Mouse (Mus musculus): Measurements from ENCODE around the gene Hist1h2af.
"Not testable (repeated sequence)": the region's sequence is repeated elsewhere in the genome, so short reads cannot be mapped to it uniquely, and the experiment has no call there.

Hist1h2af gene

DNA sequence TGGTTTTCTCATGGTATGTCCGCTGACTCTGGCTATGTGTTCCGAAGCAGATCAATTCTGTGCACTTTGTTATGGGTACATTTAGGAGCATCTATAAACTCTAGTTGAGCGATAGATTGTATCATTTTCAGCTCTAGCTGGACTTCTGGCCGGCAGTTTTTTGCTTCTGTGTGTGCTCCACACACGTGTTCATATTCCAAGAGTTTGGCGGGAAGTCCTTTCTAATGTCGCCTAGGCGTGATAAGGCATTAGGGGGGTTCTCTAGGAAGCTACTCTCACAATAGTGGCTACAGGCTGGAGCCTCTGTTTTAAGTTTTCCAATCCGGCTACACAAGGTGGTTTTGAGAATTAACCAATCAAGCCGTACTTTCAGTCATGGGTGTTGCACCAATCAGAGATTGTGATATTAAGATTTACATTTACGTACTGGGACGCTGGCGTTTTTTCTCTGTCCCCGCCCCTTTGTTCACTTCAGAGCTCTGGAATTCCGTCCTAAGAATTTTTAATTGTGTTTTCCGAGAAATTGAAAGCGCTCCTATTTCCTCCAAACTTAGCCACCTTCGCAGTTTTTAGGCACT lies 22.2 kb downstream of the Hist1h2af start:
- DNase-seq (ENCODE audit: low spot score): peak; percentile 91

DNA sequence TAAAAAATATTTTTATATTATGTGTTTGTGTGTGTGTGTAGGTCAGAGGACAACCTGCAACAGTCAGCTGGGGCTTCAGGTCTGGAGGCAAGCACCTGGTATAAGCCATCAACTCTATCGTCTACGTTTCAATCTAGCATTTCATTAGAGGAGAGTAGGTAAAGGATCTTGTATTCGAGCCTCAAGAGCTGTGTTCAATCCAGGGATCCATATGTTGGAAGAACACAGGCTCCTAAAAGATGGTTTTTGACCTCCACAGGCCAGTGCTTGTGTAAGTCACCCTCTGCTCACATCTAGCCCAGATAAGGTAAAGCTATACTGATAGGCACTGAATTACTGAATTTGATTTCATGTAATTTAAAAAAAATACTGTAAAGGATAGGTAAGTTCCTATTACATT lies 23.2 kb downstream of the Hist1h2af start:
- DNase-seq (ENCODE audit: low spot score): no peak

DNA sequence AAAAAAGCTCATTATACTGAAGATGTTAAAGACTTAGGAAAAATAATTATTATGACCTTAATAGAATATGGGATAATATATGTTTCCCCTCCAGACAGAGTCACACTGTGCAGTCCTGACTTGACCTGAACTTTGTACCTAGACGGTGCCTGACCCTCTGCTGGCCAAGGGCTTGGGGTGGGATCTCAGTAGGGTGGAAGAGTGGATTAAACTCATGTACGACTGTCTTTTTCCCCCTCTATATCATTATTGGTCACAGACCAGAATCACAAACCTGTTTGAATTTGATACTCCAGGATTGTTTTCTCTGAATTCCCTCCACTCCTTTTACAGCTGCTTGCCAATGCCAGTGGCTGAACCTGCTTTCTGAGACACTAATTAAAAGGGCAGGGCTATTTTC lies 27.0 kb downstream of the Hist1h2af start:
- peak; percentile 53 for DNase-seq (ENCODE audit: low spot score)

DNA sequence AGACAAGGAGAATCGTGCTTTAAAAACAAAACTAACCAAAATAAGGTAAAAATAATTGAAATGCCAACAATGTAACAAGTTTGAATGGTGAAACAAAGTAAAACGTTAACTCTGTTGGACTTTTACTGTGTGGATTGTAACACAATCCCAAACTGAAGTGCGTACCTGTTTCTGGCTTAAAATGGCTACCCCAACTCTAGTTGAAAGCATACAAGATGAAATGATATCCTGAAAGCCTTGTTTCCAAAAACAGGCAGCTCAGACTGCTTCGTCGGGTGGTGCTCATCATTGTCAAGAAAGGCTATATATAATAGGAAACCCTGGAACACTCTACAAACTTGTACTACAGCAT lies 27.8 kb downstream of the Hist1h2af start:
- not testable (repeated sequence) for DNase-seq (ENCODE audit: low spot score)

DNA sequence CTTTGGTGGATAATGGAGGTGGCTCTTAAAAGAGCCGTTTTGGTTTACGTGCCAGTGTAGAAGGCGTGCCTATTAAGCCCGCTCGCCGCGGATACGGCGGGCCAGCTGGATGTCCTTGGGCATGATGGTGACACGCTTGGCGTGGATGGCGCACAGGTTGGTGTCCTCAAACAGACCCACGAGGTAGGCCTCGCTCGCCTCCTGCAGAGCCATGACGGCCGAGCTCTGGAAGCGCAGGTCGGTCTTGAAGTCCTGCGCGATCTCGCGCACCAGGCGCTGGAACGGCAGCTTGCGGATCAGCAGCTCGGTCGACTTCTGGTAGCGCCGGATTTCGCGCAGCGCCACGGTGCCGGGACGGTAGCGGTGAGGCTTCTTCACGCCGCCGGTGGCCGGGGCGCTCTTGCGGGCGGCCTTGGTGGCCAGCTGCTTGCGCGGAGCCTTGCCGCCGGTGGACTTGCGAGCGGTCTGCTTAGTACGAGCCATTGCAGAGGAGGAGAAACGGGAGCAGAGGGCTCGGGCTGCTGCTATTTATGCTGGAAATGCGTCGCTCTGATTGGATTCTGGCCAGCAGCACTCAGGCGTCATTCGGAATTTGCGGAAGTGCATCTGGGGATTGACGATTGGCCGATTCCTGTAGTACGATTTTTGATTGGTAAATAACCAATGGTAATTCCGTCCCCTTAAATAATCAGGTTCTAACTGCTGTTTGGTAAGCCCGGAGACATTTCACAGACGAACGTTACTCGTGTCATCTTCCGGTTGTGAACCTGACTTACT lies 28.4 kb downstream of the Hist1h2af start, which contains the start of gene Hist1h3e:
Hist1h3e (minus strand) TSS at position 487 of the 777 bp plus-strand sequence.
- peak; percentile 98 for DNase-seq (ENCODE audit: low spot score)

DNA sequence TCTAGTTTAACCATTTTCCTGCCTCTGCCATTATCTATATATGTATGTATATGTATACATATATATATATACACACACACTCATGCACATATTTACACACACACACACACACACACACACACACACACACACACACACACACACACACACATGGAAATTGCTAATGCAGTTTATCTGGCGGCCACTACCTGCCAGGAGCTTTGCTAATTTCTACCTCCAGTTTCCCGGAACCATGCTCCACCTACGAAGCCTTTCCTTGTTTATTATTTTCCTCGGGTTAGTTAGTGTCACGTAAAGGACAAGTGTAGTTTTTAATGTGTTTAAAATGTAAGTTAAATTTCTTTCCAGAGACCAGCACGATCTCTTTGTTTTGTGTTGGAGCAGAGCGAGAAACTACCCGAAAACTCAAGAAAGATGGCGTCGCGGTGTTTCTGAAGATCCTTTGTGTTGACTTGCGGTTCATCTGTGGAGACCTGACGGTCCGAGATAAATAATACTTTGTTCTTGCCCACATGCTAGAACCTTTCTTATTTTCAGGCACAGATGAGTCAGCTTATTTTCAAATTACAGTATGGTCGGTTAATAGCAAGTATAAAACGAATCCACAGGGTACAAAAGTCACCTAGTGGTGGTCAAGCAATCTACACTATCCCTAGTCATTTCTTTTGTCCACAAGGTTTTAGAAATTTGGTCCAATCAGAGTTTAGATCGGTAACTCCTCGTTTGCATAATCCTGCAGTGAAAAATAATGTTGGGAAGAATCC lies 29.2 kb downstream of the Hist1h2af start:
- DNase-seq (ENCODE audit: low spot score): peak; percentile 74

DNA sequence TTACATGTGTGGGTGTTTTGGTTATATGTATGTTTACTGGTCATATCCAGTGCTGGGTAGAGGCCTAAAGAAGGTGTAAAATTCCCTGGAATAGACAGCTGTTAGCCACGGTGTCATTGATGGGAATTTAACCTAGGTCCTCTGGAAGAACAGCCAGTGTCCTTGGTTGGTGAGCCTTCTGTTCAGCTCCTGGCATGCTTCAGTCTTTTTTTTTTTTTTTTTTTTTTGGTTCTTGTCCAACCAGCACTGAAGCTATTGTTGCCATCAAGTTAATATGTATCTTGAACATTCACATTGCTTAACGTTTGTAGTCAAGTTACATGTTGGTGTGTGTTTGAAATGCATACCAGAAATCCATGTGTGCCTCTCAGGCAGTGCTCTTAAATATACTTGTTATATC lies 30.8 kb downstream of the Hist1h2af start:
- no peak for DNase-seq (ENCODE audit: low spot score)

DNA sequence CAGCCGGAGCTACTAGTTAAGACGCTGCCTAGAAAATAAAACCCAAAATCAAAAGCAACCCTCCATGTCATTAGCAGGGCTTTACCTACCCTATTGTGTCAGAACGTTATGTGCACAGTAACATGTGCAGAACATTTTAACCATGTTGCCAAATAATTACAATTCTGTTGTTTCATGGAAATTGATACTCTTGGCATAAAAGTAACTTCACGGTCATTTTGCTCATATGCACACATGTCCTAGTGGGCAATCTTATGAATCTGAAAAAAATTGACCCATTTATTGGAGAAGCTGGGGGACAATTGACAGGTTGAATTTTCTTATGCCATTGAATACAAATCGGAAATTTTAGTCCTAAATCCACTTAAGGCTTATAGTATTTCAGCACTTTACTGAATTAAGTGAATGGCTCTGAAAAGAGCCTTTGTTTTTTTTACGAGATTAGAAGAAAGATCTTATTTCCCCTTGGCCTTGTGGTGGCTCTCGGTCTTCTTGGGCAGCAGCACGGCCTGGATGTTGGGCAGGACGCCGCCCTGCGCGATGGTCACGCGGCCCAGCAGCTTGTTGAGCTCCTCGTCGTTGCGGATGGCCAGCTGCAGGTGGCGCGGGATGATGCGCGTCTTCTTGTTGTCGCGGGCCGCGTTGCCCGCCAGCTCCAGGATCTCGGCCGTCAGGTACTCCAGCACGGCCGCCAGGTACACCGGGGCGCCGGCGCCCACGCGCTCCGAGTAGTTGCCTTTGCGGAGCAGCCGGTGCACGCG lies 36.7 kb downstream of the Hist1h2af start:
- peak; percentile 49 for DNase-seq (ENCODE audit: low spot score)

DNA sequence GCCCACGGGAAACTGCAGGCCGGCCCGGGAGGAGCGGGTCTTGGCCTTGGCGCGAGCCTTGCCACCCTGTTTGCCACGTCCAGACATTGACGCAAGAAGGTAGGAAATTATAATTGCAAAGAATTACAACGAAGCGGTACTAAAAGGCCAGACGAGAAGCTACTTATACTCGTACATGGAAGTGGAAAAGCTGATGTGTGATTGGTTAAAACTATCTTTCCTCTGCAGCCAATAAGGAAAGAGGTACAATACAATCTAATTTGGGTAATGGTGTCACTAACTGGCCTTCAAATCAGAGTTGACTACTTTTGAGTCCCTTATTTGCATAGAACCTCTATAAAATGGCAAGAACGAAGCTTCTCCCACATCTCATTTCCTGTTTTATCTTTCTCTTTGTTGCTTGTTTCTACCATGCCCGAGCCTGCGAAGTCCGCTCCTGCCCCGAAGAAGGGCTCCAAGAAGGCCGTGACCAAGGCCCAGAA lies 37.4 kb downstream of the Hist1h2af start, which contains the start of the genes Hist1h2ae and Hist1h2bg:
Hist1h2ae (minus strand) TSS at position 199 of the 482 bp plus-strand sequence.
Hist1h2bg (plus strand) TSS at position 375 of the 482 bp plus-strand sequence.
- peak; percentile 94 for DNase-seq (ENCODE audit: low spot score)

DNA sequence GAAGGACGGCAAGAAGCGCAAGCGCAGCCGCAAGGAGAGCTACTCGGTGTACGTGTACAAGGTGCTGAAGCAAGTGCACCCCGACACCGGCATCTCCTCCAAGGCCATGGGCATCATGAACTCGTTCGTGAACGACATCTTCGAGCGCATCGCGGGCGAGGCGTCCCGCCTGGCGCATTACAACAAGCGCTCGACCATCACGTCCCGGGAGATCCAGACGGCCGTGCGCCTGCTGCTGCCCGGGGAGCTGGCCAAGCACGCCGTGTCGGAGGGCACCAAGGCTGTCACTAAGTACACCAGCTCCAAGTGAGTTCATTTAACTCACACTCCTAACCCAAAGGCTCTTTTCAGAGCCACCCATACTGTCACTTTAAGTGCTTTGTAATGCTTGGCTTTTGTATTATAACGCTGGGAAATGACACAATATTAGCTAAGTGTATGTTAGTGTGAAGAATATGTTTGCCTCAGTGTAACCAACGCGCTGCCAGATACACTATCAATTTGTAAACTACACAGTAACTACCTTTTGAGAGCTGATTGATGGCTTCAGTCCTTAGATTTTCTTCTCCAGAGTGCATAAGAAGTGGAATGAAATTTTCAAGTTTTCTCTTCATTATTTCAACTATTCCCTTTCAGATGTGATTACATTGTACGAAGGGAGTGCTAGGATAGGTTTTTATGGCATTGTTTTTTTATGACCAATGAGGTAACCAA lies 38.0 kb downstream of the Hist1h2af start:
- DNase-seq (ENCODE audit: low spot score): peak; percentile 62

DNA sequence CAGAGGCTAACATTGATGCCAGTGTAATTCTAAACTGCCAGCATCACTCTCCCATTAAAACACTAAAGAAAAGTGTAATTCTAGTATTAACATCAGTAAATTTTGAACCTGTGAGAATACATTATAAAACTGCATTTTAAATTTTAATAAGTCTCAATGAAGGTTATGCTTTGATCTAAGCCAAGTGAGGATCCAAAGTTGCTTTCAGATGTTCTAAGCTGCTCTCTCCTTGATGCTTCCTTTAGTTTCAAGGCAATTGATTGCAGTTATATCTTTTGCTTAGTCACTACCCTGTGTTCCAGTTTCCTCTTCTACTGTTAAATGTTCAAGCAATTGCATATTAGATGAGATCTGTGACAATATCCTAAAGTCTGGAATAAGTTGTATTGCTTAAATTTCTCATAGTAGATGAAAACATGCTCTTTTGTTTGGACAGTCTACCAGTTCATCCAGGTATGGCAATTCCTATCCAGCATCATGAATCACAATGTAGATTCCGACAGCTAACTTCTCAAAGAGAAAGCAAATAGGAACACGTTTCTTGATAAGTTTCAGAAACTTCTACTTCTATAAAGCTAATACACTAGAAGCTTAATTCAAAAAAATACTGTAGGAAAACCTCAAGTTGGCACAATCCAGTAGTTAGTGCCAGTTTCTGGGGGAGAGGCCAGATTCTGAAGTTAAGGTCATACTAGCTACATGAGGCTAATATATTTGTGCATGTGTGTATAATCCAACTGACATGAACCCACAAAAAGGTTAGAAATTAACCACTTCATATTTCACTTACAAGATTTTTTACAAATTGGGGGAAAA lies 38.7 kb downstream of the Hist1h2af start:
- no peak for DNase-seq (ENCODE audit: low spot score)

DNA sequence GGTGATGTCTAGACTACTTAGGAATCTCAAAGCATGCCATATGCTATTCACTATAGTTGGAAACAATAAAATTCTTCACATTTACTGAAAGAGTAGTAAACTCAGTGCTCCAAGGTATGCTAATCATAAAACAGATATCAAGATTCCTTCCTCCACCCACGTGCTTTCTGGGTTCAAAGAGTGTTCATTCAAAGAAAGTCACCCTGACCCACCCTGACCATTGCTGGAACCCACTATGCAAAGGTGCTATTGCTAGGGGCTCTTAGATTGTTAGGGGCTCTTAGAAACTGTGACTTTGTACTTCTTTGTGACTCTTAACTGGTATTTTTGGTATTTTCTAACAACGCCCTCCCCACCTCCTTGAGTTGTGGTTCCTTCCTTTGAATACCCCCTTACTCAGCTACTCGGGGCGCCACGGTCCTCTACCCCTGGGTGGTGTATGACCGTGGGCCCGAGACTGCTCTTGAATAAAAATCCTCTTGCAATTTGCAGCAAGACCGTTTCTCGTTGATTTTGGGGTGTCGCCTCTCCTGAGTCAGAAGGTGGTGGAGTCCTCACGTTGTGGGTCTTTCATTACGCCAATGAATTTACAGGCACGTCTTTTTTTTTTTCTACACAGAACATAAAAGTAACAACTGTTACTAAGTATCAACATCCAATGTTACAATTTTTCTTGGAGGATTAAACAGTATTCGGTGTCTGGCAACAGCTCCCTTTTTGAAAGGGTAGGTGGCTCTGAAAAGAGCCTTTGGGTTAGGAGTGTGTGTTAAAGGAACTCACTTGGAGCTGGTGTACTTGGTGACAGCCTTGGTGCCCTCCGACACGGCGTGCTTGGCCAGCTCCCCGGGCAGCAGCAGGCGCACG lies 39.6 kb downstream of the Hist1h2af start:
- DNase-seq (ENCODE audit: low spot score): peak; percentile 33

DNA sequence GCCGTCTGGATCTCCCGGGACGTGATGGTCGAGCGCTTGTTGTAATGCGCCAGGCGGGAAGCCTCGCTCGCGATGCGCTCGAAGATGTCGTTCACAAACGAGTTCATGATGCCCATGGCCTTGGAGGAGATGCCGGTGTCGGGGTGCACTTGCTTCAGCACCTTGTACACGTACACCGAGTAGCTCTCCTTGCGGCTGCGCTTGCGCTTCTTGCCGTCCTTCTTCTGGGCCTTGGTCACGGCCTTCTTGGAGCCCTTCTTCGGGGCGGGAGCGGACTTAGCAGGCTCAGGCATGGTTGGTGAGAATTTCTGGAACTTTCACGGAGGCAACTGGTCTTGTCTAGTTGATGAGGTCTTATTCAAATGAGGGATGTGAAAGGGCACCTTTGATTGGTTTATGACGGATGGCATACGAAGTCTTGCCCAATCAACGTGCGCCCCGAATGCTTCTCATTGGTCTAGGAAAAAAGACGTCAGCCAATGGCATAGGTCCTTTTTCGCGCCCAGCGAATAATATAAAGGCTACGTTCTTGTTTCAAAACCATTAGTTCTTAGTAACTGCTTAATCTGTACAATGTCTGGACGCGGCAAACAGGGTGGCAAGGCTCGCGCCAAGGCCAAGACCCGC lies 40.3 kb downstream of the Hist1h2af start, which contains the start of the genes Hist1h2bf and Hist1h2ad:
Hist1h2bf (minus strand) TSS at position 299 of the 627 bp plus-strand sequence.
Hist1h2ad (plus strand) TSS at position 484 of the 627 bp plus-strand sequence.
- peak; percentile 96 for DNase-seq (ENCODE audit: low spot score)

DNA sequence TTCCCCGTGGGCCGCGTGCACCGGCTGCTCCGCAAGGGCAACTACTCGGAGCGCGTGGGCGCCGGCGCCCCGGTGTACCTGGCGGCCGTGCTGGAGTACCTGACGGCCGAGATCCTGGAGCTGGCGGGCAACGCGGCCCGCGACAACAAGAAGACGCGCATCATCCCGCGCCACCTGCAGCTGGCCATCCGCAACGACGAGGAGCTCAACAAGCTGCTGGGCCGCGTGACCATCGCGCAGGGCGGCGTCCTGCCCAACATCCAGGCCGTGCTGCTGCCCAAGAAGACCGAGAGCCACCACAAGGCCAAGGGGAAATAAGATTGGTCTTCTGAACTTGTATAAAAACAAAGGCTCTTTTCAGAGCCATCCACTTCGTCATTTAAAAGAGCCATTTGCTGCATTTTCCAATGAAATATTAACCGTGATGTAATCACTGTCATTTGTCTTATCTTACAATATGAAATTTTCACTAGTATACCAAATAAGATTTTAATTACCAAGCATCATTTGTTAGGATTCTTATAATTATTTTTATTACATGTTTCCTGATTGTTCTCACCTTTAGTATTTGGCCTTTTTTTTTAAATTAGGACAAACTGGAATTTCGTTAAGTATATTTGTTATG lies 41.0 kb downstream of the Hist1h2af start:
- DNase-seq (ENCODE audit: low spot score): not testable (repeated sequence)

DNA sequence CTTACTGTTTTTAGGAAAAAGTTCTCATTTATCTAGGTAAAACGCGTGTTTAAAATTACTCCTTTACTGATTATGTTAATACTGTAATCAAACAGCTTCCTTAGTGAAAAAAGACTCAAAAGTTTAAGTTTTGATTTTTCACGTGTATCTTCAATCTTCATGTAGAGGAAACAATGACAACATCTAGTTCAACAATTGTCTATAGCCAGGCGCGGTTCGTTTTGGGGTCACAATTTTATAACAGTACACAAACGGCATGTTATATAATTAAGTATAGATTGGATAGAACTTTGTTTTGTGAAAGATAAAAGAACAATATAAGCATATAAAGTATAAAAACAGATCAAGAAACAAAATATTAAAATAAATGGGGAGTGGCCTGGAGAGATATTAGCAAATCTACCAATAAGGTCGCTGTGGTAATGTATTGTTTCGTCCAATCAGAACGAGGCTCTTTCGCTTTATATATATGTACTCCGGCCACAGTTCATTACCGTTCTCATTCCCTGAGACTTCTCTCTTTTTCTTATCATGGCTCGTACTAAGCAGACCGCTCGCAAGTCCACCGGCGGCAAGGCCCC lies 41.7 kb downstream of the Hist1h2af start, which contains the start of gene Hist1h3d:
Hist1h3d (plus strand) TSS at position 493 of the 581 bp plus-strand sequence.
- peak; percentile 89 for DNase-seq (ENCODE audit: low spot score)

DNA sequence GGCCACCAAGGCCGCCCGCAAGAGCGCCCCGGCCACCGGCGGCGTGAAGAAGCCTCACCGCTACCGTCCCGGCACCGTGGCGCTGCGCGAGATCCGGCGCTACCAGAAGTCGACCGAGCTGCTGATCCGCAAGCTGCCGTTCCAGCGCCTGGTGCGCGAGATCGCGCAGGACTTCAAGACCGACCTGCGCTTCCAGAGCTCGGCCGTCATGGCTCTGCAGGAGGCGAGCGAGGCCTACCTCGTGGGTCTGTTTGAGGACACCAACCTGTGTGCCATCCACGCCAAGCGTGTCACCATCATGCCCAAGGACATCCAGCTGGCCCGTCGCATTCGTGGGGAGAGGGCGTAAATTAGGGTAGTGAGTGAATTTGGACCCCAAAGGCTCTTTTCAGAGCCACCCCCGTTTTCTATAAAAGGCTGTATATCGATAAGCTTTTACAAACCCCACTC lies 42.2 kb downstream of the Hist1h2af start:
- peak; percentile 33 for DNase-seq (ENCODE audit: low spot score)

DNA sequence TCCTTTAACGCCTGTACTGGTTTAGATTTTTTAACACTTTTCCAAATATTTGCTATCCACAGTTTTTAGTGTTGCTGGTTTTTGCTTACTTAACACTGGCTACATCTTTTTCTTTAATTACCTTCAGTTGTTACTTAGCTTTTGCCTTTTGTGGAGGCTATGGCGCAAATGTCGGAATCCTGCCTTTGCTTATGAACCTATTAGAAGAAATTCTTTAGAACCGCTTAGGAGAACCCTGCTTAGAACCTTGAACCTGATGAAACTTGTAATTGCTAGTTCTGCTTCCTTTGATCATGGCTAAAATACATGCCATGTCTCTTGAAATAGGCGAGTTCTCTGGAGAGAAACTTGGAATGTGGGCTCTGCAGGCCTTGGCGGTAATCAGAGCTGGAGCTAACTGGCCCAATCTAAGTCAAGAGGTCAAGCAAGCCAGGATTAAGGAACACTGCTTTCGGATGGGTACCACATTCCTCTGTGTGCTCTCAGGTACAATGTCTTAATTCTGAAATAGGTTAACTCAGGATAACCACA lies 42.7 kb downstream of the Hist1h2af start:
- DNase-seq (ENCODE audit: low spot score): peak; percentile 68

All from yolk sac, embryonic 10.5 days (tissue).